Mouse (Mus musculus) liver, embryonic 13.5 days (tissue): ENCODE results near the gene Ascc2. TPM values are rescaled to one million over a fixed set of nuclear protein-coding genes. Genes with fewer than 3 reads are reported as not detected.

Experiments used
- ATAC-seq: fragments of 200-750 bp; cut with Nextera tagmentation; 2 replicates; pipeline ENCODE4 v1.8.0; 2017; ENCODE audit warnings: low read depth, mild to moderate bottlenecking, moderate number of reproducible peaks, moderate library complexity
- DNase-seq: peaks from one replicate; pipeline ENCODE4 v3.0.0; 2022
- H3K27ac ChIP-seq: fragments of 300-500 bp; sonication (generic); 2 replicates; pipeline ENCODE4 v1.5.1; 2015; ENCODE audit warnings: moderate library complexity, mild to moderate bottlenecking, inconsistent platforms
- H3K27me3 ChIP-seq: fragments of 300-500 bp; sonication (generic); 2 replicates; pipeline ENCODE4 v1.6.1; 2015; ENCODE audit warnings: mild to moderate bottlenecking, inconsistent platforms
- H3K36me3 ChIP-seq: fragments of 300-500 bp; sonication (generic); 2 replicates; pipeline ENCODE4 v1.6.1; 2015; ENCODE audit warnings: mild to moderate bottlenecking, inconsistent platforms
- H3K4me1 ChIP-seq: fragments of 300-500 bp; sonication (generic); replicated peaks from 2 replicates; pipeline ENCODE4 v1.6.1; 2015; ENCODE audit warnings: inconsistent platforms
- H3K4me2 ChIP-seq: fragments of 300-500 bp; sonication (generic); 2 replicates; pipeline ENCODE4 v1.6.1; 2015; ENCODE audit warnings: inconsistent platforms, mild to moderate bottlenecking, moderate library complexity
- H3K4me3 ChIP-seq: fragments of 300-500 bp; sonication (generic); replicated peaks from 2 replicates; pipeline ENCODE4 v1.5.1; 2015; ENCODE audit warnings: mild to moderate bottlenecking, inconsistent platforms
- H3K9ac ChIP-seq: fragments of 300-500 bp; sonication (generic); 2 replicates; pipeline ENCODE4 v1.6.1; 2015; ENCODE audit warnings: mild to moderate bottlenecking, inconsistent platforms
- H3K9me3 ChIP-seq: fragments of 300-500 bp; sonication (generic); replicated peaks from 2 replicates; pipeline ENCODE4 v1.6.1; 2016; ENCODE audit warnings: inconsistent platforms
- WGBS: fragments of 180-500 bp; shearing (Covaris S2); methylation state at CpG from one replicate; pipeline ENCODE4 v1.1.7; 2015; ENCODE audit not compliant: insufficient replicate concordance; 5-methylcytosine and 5-hydroxymethylcytosine counted together
- polyA plus RNA-seq: library from polyadenylated mRNA; unstranded; fragments of >200 nt; fragmentation: Nextera tagmentation; extraction: Ambion mirVana; gene quantifications from 2 replicates; pipeline ENCODE4 v1.2.1, GENCODE M21; 2015

Gene Ascc2
- polyA plus RNA-seq, 1 experiment from 2014 or later = 18.9 TPM

DNA sequence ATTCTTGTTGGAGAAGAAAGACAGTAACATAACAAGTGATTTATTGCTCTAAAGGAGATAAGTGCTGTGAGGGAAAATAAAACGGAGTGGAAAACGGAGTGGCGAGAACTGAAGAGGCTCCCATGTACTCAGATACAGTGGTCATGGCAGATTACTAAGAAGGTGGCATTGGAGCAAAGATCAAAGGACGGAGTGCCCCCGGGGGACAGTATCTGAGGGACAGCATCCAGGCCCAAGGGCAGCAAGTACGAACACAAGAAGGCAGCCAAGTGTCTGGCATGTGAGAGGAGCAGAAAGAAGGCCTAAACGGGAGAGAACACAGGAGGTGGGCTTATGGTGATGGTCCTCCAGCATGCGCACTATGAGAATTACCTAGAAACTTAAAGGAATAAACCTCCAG lies 84.2 kb downstream of the Ascc2 start:
- no peak overlapping the region for H3K27ac ChIP-seq
- no peak overlapping the region for H3K9ac ChIP-seq
- no peaks in the 10 kb centered on the region for H3K27me3 ChIP-seq
- H3K4me1 ChIP-seq = peaks cover 9% of the 10 kb centered on the region; the same call in 1 of the 2 replicates
- WGBS = 82% methylated on average over 8 of the region's 8 CpGs
- no peaks in the 10 kb centered on the region for H3K9me3 ChIP-seq
- DNase-seq (no peak), ATAC-seq (no peak)
- H3K36me3 ChIP-seq = 0 out of 2 replicates have a peak, but pooled peaks cover 11% of the 10 kb centered on the region
- no peak overlapping the region for H3K4me2 ChIP-seq
- no peak overlapping the region for H3K4me3 ChIP-seq

GRCm38 (mm10) chr11:4729603-4730002 lies 92.1 kb downstream of the Ascc2 start:
- Histone ChIP-seq H3K9me3 (no peaks in the 10 kb centered on the region), H3K27ac (no peak overlapping the region), H3K4me2 (no peak overlapping the region), H3K4me1 (no peaks in the 10 kb centered on the region), H3K9ac (no peak overlapping the region), H3K36me3 (0 out of 2 replicates have a peak, but pooled peaks cover under 1% of the 10 kb centered on the region), H3K4me3 (no peak overlapping the region), H3K27me3 (no peaks in the 10 kb centered on the region)
- ATAC-seq (peak; percentile 11; the same call in 1 of the 2 replicates), DNase-seq (no peak)
- 52% methylated on average over 12 of the region's 12 CpGs for WGBS

DNA sequence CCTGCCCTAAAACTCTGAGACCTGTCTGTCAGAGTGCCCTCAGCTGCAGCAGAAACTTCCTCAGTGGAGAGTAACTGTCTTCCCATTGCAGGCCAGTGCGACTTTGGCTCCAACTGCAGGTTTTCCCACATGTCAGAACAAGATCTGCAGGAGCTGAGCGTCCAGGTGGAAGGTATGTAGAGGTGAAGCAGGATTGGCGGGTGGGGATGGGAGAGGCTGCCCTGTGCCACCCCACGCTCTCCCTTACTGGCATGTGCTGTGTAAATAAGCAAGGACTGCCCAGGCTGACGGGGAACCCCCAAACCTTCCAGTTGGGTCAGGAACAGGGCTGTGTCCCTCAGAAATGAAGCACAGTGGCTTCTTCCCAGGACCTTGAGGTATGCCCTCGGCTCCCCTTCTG lies 92.5 kb downstream of the Ascc2 start:
- Histone ChIP-seq H3K36me3 (no peaks in the 10 kb centered on the region), H3K4me1 (no peaks in the 10 kb centered on the region), H3K4me3 (no peak overlapping the region), H3K27me3 (no peaks in the 10 kb centered on the region), H3K9ac (no peak overlapping the region), H3K4me2 (no peak overlapping the region), H3K9me3 (no peaks in the 10 kb centered on the region), H3K27ac (no peak overlapping the region)
- 72% methylated on average over 6 of the region's 6 CpGs for WGBS
- ATAC-seq = no peak
- DNase-seq = no peak

DNA sequence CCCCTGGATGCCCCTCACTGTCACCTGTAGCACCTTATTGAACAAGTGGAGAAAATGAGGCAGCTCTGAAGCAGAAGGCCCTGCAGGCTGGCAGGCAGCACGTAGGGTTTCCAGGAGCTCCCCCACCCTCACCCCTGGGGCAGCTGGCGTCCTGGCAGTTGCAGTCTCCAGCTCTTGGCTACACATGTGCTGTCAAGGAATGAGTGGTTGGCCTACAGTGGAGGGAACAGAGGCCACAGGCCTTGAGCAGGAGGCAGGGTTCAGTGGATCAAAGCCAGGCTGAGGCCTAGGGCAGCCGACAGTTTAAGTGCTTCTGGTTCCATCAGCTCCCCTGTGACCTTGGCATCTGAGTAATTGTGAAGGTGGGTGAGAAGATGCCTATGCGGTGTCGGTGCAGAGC lies 93.4 kb downstream of the Ascc2 start:
- H3K27ac ChIP-seq = no peak overlapping the region
- 70% methylated on average over 5 of the region's 5 CpGs for WGBS
- H3K4me3 ChIP-seq = no peak overlapping the region
- no peak overlapping the region for H3K4me2 ChIP-seq
- no peaks in the 10 kb centered on the region for H3K4me1 ChIP-seq
- H3K9ac ChIP-seq = no peak overlapping the region
- no peaks in the 10 kb centered on the region for H3K9me3 ChIP-seq
- H3K36me3 ChIP-seq = no peaks in the 10 kb centered on the region
- DNase-seq (no peak), ATAC-seq (no peak)
- no peaks in the 10 kb centered on the region for H3K27me3 ChIP-seq

GRCm38 (mm10) chr11:4731781-4732180 lies 94.2 kb downstream of the Ascc2 start:
- Histone ChIP-seq H3K27ac (no peak overlapping the region), H3K4me3 (no peak overlapping the region), H3K27me3 (no peaks in the 10 kb centered on the region), H3K36me3 (no peaks in the 10 kb centered on the region), H3K9me3 (no peaks in the 10 kb centered on the region), H3K9ac (no peak overlapping the region), H3K4me2 (no peak overlapping the region), H3K4me1 (no peaks in the 10 kb centered on the region)
- DNase-seq (no peak), ATAC-seq (no peak)
- WGBS = 80% methylated on average over 7 of the region's 7 CpGs

GRCm38 (mm10) chr11:4734179-4734578 lies 96.6 kb downstream of the Ascc2 start:
- H3K9me3 ChIP-seq = no peaks in the 10 kb centered on the region
- DNase-seq (no peak), ATAC-seq (no peak)
- H3K4me2 ChIP-seq = no peak overlapping the region
- no peaks in the 10 kb centered on the region for H3K27me3 ChIP-seq
- H3K4me1 ChIP-seq = no peaks in the 10 kb centered on the region
- no peaks in the 10 kb centered on the region for H3K36me3 ChIP-seq
- no peak overlapping the region for H3K9ac ChIP-seq
- WGBS = 43% methylated on average over 12 of the region's 12 CpGs
- no peak overlapping the region for H3K4me3 ChIP-seq
- no peak overlapping the region for H3K27ac ChIP-seq

Other genes starting within 250 kb of the Ascc2 start
- gene Hormad2, start 196.6 kb upstream of the Ascc2 start, polyA plus RNA-seq = 0.68 and 0.90 TPM in 2 replicates
- 24.0 and 28.1 TPM in 2 replicates for gene Mtmr3, start 42.9 kb upstream of the Ascc2 start, polyA plus RNA-seq
- not detected in 2 replicates for gene Gm11032, start 17.7 kb upstream of the Ascc2 start, polyA plus RNA-seq
- 687 and 723 TPM in 2 replicates for gene Uqcr10, start 66.6 kb downstream of the Ascc2 start, polyA plus RNA-seq
- 30.2 and 31.0 TPM in 2 replicates for gene Zmat5, start 66.9 kb downstream of the Ascc2 start, polyA plus RNA-seq
- 0.06 TPM in 1 of 2 replicates, not detected in the other for gene Cabp7, start 109.0 kb downstream of the Ascc2 start, polyA plus RNA-seq
- 16.7 and 22.5 TPM in 2 replicates for gene Nf2, start 211.8 kb downstream of the Ascc2 start, polyA plus RNA-seq
- 74.2 and 81.4 TPM in 2 replicates for gene Nipsnap1, start 236.2 kb downstream of the Ascc2 start, polyA plus RNA-seq